ENCODE assay signal across 8 mouse cellular contexts in genomic region chr11:101465869-101466551, GRCm38 (mm10). TPM values are rescaled to one million over a fixed set of nuclear protein-coding genes. Genes with fewer than 3 reads are reported as not detected.
DNase-seq lines count a peak whose midpoint lies in the region; ATAC-seq and TF ChIP-seq lines count a peak whose summit lies in the region.

Gene Vat1, minus strand, starts transcription at chr11:101466230.

- H3K27me3 ChIP-seq in forebrain, embryonic 12.5 days: peaks cover 9% of the 10 kb centered on the region; the same call in 1 of the 2 replicates
- no peaks in the 10 kb centered on the region; the same call in 1 of the 2 replicates for H3K27me3 ChIP-seq in lung, embryonic 16.5 days (ENCODE audit: control insufficient read depth, insufficient read depth, low read depth, low read length)
- H3K27me3 ChIP-seq in thymus, adult 2 months (ENCODE audit: control insufficient read depth, insufficient read depth, low read length): no peaks in the 10 kb centered on the region

- TF ChIP-seq POLR2A in bone marrow, adult 2 months (IDR thresholded peaks at IDR 0.05; ENCODE audit: borderline replicate concordance, control insufficient read depth, low read depth, low read length): 0 out of 2 replicates have a peak, but pooled peaks have one; percentile 15
- TF ChIP-seq POLR2A in thymus, adult 2 months (IDR thresholded peaks at IDR 0.05; ENCODE audit: control insufficient read depth, extremely low read depth, insufficient read depth, low read length, poor library complexity): no peak

- peaks cover 16% of the 10 kb centered on the region for H3K36me3 ChIP-seq in forebrain, embryonic 12.5 days (replicated peaks)
- H3K36me3 ChIP-seq in lung, embryonic 16.5 days (ENCODE audit: control insufficient read depth, insufficient read depth, low read length): no peaks in the 10 kb centered on the region
- H3K36me3 ChIP-seq in thymus, adult 2 months (ENCODE audit: control insufficient read depth, insufficient read depth, low read length): no peaks in the 10 kb centered on the region

- H3K4me1 ChIP-seq in bone marrow, adult 2 months (ENCODE audit: control insufficient read depth, insufficient read depth, low read length): peaks cover 4% of the 10 kb centered on the region
- peaks cover 69% of the 10 kb centered on the region for H3K4me1 ChIP-seq in forebrain, embryonic 12.5 days
- peaks cover 32% of the 10 kb centered on the region for H3K4me1 ChIP-seq in lung, embryonic 16.5 days (replicated peaks; ENCODE audit: control insufficient read depth, insufficient read depth, low read length)
- peaks cover 24% of the 10 kb centered on the region for H3K4me1 ChIP-seq in thymus, adult 2 months (replicated peaks; ENCODE audit: control insufficient read depth, insufficient read depth, low read length)

- intact Hi-C loops in heart, postnatal 36 days (cut with DNase I): loop anchor here (2.0 to 5.0 kb wide), 2 partner anchors 23 to 86 kb away; partner anchors contain the start of genes Brca1, Nbr1 and Rpl27

- under 1% methylated on average over 60 of the region's 60 CpGs for WGBS in bone marrow, adult 2 months
- WGBS in forebrain, embryonic 12.5 days: 2% methylated on average over 60 of the region's 60 CpGs
- WGBS in lung, embryonic 16.5 days: 2% methylated on average over 54 of the region's 60 CpGs
- WGBS in thymus, adult 2 months: under 1% methylated on average over 60 of the region's 60 CpGs

- TF ChIP-seq CTCF in bone marrow, adult 2 months (IDR thresholded peaks at IDR 0.05; ENCODE audit: control insufficient read depth, insufficient read depth, low read length): no peak
- peak; percentile 37 for TF ChIP-seq CTCF in layer of hippocampus, adult 2 months (conservative IDR thresholded peaks at IDR 0.05)
- no peak for TF ChIP-seq CTCF in thymus, adult 2 months (IDR thresholded peaks at IDR 0.05; ENCODE audit: borderline replicate concordance, control insufficient read depth, extremely low read depth, insufficient read depth, low read length, poor library complexity)

- H3K9me3 ChIP-seq in forebrain, embryonic 12.5 days: no peaks in the 10 kb centered on the region
- no peaks in the 10 kb centered on the region for H3K9me3 ChIP-seq in lung, embryonic 16.5 days (ENCODE audit: control insufficient read depth, low read length)

- H3K27ac ChIP-seq in bone marrow, adult 2 months (ENCODE audit: control insufficient read depth, insufficient read depth, low read depth, low read length, poor library complexity): peak within 1 kb of the TSS; percentile 58
- H3K27ac ChIP-seq in forebrain, embryonic 12.5 days: peak within 1 kb of the TSS; percentile 88
- H3K27ac ChIP-seq in layer of hippocampus, adult 2 months: peak within 1 kb of the TSS; percentile 81
- peak within 1 kb of the TSS; percentile 89 for H3K27ac ChIP-seq in lung, embryonic 16.5 days (ENCODE audit: low read length)
- no peak within 1 kb of the TSS for H3K27ac ChIP-seq in thymus, adult 2 months (ENCODE audit: control insufficient read depth, insufficient read depth, low read length)

- peak within 1 kb of the TSS; percentile 75 for H3K9ac ChIP-seq in forebrain, embryonic 12.5 days
- peak within 1 kb of the TSS; percentile 84 for H3K9ac ChIP-seq in lung, embryonic 16.5 days (ENCODE audit: low read length)

- peak within 1 kb of the TSS; percentile 96 for H3K4me3 ChIP-seq in bone marrow, adult 2 months (replicated peaks; ENCODE audit: control insufficient read depth, low read depth, low read length)
- peak within 1 kb of the TSS; percentile 83 for H3K4me3 ChIP-seq in forebrain, embryonic 12.5 days (replicated peaks)
- H3K4me3 ChIP-seq in layer of hippocampus, adult 2 months: peak within 1 kb of the TSS; percentile 63
- peak within 1 kb of the TSS; percentile 81 for H3K4me3 ChIP-seq in lung, embryonic 16.5 days (ENCODE audit: low read length)
- peak within 1 kb of the TSS; percentile 92 for H3K4me3 ChIP-seq in thymus, adult 2 months (ENCODE audit: control insufficient read depth, insufficient read depth, low read length)

- ATAC-seq in forebrain, embryonic 12.5 days (ENCODE audit: low FRiP score): peak; percentile 66
- peak; percentile 75 for ATAC-seq in lung, embryonic 16.5 days (ENCODE audit: low read depth)

- DNase-seq in CD8-positive naive resting alpha-beta T cell, adult 2 months (ENCODE audit: low read depth in 2 of 2, low spot score in 2 of 2): peak; percentile 35 to 36
- DNase-seq in heart, postnatal 36 days: peak; percentile 73 to 82
- DNase-seq in layer of hippocampus, adult 2 months (ENCODE audit: low spot score in 2 of 2): peak in 1 of 2 experiments; percentile 45
- peak; percentile 59 for DNase-seq in ovary, adult 18-20 months (ENCODE audit: low spot score)
- peak; percentile 60 for DNase-seq in thymus, adult 2 months

- peak within 1 kb of the TSS; percentile 88 for H3K4me2 ChIP-seq in forebrain, embryonic 12.5 days
- H3K4me2 ChIP-seq in lung, embryonic 16.5 days (ENCODE audit: low read depth, low read length): peak within 1 kb of the TSS; percentile 95

RNA-seq across cellular contexts. Expression of gene Vat1, which starts in this region (rescaled TPM):
- polyA plus RNA-seq in bone marrow, adult 2 months (2011; ENCODE audit: insufficient read depth, insufficient read length, low replicate concordance, missing spikeins): 10.6 and 19.0 TPM in 2 replicates
- polyA plus RNA-seq in forebrain, embryonic 12.5 days (2016; fragmentation: Nextera tagmentation; extraction: Ambion mirVana): 62.9 and 65.4 TPM in 2 replicates
- total RNA-seq in heart, postnatal 36 days (2021): 10 to 100 TPM; 22.0 to 24.9 TPM
- 10 to 100 TPM; 25.3 to 27.7 TPM for total RNA-seq in layer of hippocampus, adult 2 months (2021)
- polyA plus RNA-seq in lung, embryonic 16.5 days (2015; fragmentation: Nextera tagmentation; extraction: Ambion mirVana): 50.2 and 52.0 TPM in 2 replicates
- polyA plus RNA-seq in thymus, adult 2 months (2012; rRNA removed): 67.9 and 73.6 TPM in 2 replicates
